Mouse (Mus musculus) left cerebral cortex, postnatal 10 days (tissue): Measurements from ENCODE around the gene Ednra. TPM values are rescaled to one million over a fixed set of nuclear protein-coding genes. Genes with fewer than 3 reads are reported as not detected.

ENCODE experiments used
- DNase-seq, 2 experiments: peaks; one replicate each; pipeline ENCODE4 v3.0.0; 2021 to 2022; ENCODE audit warnings: low spot score in 2 of 2, mixed read lengths in 1 of 2; ENCODE audit errors: extremely low spot score in 1 of 2
- intact Hi-C: fragments of 180-260 bp; cut with DNase I; formaldehyde crosslinking; loops from one replicate; pipeline ENCODE4 v1.15.1; 2025
- total RNA-seq, 2 experiments: library from RNA; stranded (reverse); gene quantifications; 2 replicates each; pipeline ENCODE4 v1.2.3; 2021

Ednra gene
- total RNA-seq, 2 experiments from 2014 or later: 5.3 TPM

DNA sequence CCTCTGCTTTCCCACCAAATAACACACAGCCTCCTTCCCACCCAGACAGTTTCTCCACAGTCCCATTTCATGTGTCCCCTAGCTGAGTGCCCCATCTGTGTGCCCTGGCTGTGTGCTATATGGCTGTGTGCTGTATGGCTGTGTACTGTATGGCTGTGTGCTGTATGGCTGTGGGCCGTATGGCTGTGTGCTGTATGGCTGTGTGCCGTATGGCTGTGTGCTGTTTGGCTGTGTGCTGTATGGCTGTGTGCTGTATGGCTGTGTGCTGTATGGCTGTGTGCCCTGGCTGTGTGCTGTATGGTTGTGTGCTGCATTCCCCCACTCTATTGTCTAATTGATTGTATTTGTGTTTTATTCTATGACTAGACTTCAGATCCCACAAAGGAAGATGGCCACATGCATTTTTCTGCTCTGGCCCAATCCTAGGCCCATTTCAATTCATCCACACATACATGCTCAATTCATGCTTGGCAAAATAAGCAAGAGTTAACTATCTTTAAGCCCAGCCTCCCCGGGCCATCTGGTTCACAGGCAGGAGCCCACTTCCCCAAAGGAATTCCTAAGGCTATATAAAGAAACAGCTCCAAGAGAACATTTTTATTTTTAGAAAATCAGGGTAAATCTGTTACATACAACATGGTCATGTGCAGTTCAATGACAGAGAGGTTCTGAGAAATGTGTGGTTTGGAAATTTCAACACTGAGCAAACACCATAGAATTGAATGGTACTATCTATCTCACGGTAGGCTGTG is 53.5 kb downstream of the Ednra start:
- DNase-seq: no peak
- intact Hi-C loops: no loop called here

DNA sequence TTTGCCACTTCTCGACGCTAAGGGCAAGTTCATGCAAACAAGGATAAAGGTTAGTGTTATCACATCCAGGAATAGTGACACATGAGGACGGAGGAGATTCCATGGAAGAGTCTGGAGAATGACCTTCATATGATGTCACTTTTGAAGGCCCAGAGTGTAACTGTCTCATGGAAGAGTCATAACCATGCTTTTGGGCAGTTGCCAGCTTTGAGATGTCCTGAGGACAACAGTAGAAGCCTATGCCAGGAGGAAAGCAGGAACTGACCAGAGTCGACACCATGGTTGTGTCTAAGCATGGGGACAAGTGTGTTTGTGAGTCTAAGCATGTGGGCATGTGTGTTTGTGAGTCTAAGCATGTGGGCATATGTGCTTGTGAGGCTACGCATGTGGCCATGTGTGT is 56.3 kb downstream of the Ednra start:
- intact Hi-C loops: no loop called here
- no peak for DNase-seq

DNA sequence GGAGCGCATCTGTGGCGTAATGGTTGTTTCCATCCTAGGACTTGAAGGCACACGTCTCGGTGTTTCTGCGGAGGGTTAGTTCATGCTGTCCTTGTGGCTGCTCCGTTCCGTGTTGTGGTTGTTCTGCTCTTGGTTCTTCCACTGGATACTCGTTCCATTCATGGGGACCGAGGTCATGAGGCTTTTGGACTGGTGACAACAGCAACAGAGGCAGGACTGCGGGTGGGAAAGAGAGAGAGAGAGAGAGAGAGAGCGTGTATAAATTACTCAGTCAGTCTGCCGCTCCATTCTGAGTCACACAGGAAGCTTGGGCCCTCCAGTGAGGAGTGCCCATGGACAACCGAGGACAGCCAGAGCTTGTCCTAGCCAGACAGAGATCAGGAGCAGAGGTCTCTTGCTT is 59.4 kb downstream of the Ednra start:
- DNase-seq: peak in 1 of 2 experiments; percentile 36
- intact Hi-C loops: no loop called here

GRCm38 (mm10) chr8:77659534-77660080 is 64.7 kb downstream of the Ednra start:
- intact Hi-C loops: no loop called here
- DNase-seq: no peak

DNA sequence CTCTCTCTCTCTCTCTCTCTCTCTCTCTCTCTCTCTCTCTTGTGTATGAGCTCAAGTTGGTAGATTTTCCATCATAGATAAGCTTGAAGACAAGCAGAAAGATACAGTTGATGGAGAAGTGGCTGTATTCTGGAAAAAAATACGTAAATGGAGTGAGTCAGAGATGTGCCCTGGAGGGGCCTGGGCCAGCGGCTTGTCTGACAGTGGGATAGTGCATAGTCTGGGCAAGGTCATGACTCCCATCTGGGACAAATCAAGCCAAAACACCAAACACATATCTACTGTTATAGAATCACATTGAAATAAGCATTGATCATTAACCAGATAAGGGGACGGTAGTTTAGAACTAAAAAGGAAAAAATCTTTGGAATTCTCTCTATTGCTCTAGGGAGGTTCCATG is 65.9 kb downstream of the Ednra start:
- no peak for DNase-seq
- intact Hi-C loops: no loop called here

GRCm38 (mm10) chr8:77650646-77651190 is 73.5 kb downstream of the Ednra start:
- intact Hi-C loops: no loop called here
- no peak for DNase-seq

GRCm38 (mm10) chr8:77640093-77640839 is 84.0 kb downstream of the Ednra start:
- intact Hi-C loops: no loop called here
- DNase-seq: no peak

- no peak for DNase-seq
- intact Hi-C loops: loop anchor here (10.0 kb wide), 1 partner anchor 1007 kb away; no protein-coding TSS in a partner anchor
Observed at GRCm38 (mm10) chr8:77637593-77637992, 86.7 kb downstream of the Ednra start.

DNA sequence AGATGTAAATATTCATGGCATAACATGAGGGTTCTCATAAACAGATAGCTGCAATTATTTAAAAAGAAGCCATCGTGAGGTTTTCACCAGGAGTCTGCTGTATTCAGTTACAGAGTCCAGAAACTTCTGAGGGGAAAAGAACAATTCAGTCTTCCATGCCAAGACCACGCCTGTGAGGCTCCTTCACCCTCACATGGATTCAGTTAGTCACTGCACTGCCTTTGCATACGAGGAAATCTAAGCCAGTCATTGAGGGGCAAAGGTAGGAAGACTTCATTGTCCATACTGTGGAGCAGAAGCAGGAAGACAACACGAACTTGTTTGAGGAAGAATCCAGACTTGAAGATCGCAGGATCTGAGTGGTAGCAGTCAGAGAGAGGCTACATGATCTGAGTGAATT is 90.2 kb downstream of the Ednra start:
- intact Hi-C loops: loop anchor here (10.0 kb wide), 1 partner anchor 1011 kb away; no protein-coding TSS in a partner anchor
- DNase-seq: no peak

DNA sequence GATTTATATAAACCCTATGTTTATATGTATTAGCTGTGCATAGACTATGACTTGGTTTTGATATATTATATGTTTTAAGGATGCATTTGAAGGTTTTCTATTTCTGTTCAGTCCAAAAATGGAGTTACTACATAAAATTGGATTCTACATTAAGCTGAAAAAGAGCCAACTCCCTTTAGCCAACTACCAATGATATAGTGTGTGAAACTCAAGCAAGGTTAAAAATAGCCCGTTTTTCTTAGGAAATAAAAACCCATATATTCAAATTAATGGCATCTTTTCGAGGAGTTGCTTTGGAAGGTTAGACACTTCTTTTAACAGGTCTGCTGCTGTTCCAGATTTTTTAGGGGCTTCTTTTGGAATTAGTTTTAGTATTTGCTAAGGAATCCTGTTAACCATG is 91.1 kb downstream of the Ednra start:
- DNase-seq: no peak
- intact Hi-C loops: loop anchor here (10.0 kb wide), 1 partner anchor 1012 kb away; no protein-coding TSS in a partner anchor

- DNase-seq: peak in 1 of 2 experiments; percentile 31
- intact Hi-C loops: loop anchor here (2.0 to 10.0 kb wide), 3 partner anchors 374 to 1014 kb away; no protein-coding TSS in a partner anchor
Observed at GRCm38 (mm10) chr8:77630691-77631090, 93.6 kb downstream of the Ednra start.

GRCm38 (mm10) chr8:77629858-77630537 is 94.3 kb downstream of the Ednra start:
- intact Hi-C loops: loop anchor here (2.0 to 10.0 kb wide), 3 partner anchors 375 to 1015 kb away; no protein-coding TSS in a partner anchor

DNA sequence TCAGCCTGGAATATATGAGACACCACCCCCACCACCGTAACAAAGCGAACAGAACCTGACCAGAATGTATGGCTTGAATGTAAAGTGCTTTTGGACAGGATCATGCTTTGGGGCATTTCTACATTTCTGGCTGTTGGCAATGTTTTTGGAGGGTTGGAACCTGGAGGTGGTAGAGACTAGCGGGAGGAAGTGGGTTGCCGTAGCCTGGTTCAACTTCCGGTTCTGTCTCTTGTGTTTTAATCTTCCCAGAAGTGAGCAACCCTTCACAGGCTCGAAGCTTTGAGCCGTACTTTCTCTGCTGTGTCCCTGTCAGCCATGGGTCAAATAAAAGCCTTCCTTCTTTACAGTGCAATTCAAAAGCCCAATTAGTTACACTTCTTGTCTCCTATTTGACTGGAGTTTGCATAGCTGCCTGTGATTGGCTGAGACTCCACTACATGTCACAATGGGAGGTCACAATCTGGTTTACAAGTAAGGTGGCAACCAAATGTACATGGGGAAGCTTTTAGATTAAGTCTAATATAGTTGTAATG is 100.5 kb downstream of the Ednra start:
- no peak for DNase-seq
- intact Hi-C loops: no loop called here

More at GRCm38 (mm10) chr8:77629858-77630537, 94.3 kb downstream of the Ednra start:
- DNase-seq: peak; percentile 76 to 85

GRCm38 (mm10) chr8:77617916-77618315 is 106.3 kb downstream of the Ednra start:
- peak in 1 of 2 experiments; percentile 76 for DNase-seq

More at GRCm38 (mm10) chr8:77617916-77618315, 106.3 kb downstream of the Ednra start:
- intact Hi-C loops: loop anchor here (10.0 kb wide), 1 partner anchor 203 kb away; no protein-coding TSS in a partner anchor

Other genes with a start within 250 kb of the Ednra start
- gene Arhgap10, start 206.5 kb downstream of the Ednra start, total RNA-seq: 10 to 100 TPM; 11.0 TPM
- 10 to 100 TPM; 25.5 to 29.2 TPM for gene Prmt9, start 175.1 kb downstream of the Ednra start, total RNA-seq
- 10 to 100 TPM; 55.4 to 55.5 TPM for gene Tmem184c, start 113.8 kb downstream of the Ednra start, total RNA-seq